Mouse (Mus musculus) adrenal gland, adult 10 weeks (tissue): ENCODE data around the gene Cluap1. TPM values are rescaled to one million over a fixed set of nuclear protein-coding genes. Genes with fewer than 3 reads are reported as not detected.

Experiments
- polyA plus RNA-seq: library from polyadenylated mRNA; stranded (reverse); fragments of 350-450 nt; fragmentation: Illumina TruSeq; extraction: RNeasy Lipid Tissue Mini Kit (QIAGEN cat#74804); gene quantifications from one replicate; pipeline ENCODE4 v1.2.3, GENCODE M21; 2014; ENCODE audit warnings: low read depth, low replicate concordance

Cluap1 gene
- polyA plus RNA-seq: 30.6 TPM

GRCm38 (mm10) chr16:3908537-3909111 is at the start of gene Cluap1, which contains the start of gene 1700037C18Rik:
Gene Cluap1 (plus strand): TSS chr16:3908801.
Gene 1700037C18Rik (minus strand): TSS chr16:3908689.

GRCm38 (mm10) chr16:3872216-3873047 is 36.2 kb upstream of the Cluap1 start, which contains the start of gene Naa60:
Gene Naa60 (plus strand): TSS chr16:3872375.

GRCm38 (mm10) chr16:3884201-3885064 is 24.2 kb upstream of the Cluap1 start, which contains the start of the genes Zfp597 and Gm20695:
Gene Zfp597 (minus strand): TSS chr16:3884561.
Gene Gm20695 (plus strand): TSS chr16:3884648.

GRCm38 (mm10) chr16:3976251-3976671 is 67.7 kb downstream of the Cluap1 start, which contains the start of gene Nlrc3:
Gene Nlrc3 (minus strand): TSS chr16:3976632.

Other genes with a start within 250 kb of the Cluap1 start
- not detected for gene Mefv, start 190.7 kb upstream of the Cluap1 start, polyA plus RNA-seq
- 41.5 TPM for gene Zfp263, start 164.7 kb upstream of the Cluap1 start, polyA plus RNA-seq
- not detected for gene Olfr15, start 77.9 kb upstream of the Cluap1 start, polyA plus RNA-seq
- 34.5 TPM for gene Zfp174, start 61.5 kb upstream of the Cluap1 start, polyA plus RNA-seq
- gene Naa60, start 36.4 kb upstream of the Cluap1 start, polyA plus RNA-seq: 202 TPM
- 29.4 TPM for gene Zfp597, start 24.2 kb upstream of the Cluap1 start, polyA plus RNA-seq
- gene Gm20695, start 24.2 kb upstream of the Cluap1 start, polyA plus RNA-seq: 1.4 TPM
- not detected for gene 1700037C18Rik, start 112 bp upstream of the Cluap1 start, polyA plus RNA-seq
- gene Nlrc3, start 67.8 kb downstream of the Cluap1 start, polyA plus RNA-seq: 2.0 TPM
- gene Slx4, start 95.0 kb downstream of the Cluap1 start, polyA plus RNA-seq: 14.1 TPM
- gene Dnase1, start 128.1 kb downstream of the Cluap1 start, polyA plus RNA-seq: not detected
- 83.5 TPM for gene Trap1, start 169.0 kb downstream of the Cluap1 start, polyA plus RNA-seq